Mouse (Mus musculus) limb, embryonic 10.5 days (tissue): Measurements from ENCODE around the gene Acoxl. TPM values are rescaled to one million over a fixed set of nuclear protein-coding genes. Genes with fewer than 3 reads are reported as not detected.

ENCODE experiments used
- DNase-seq: peaks from one replicate; pipeline ENCODE4 v3.0.0-alpha.2; 2017; ENCODE audit warnings: low spot score
- H3K27ac ChIP-seq: fragments of 300-500 bp; sonication (generic); 2 replicates; pipeline ENCODE4 v1.5.1; 2016; ENCODE audit warnings: mild to moderate bottlenecking
- H3K27me3 ChIP-seq: fragments of 300-500 bp; sonication (generic); 2 replicates; pipeline ENCODE4 v1.6.1; 2016; ENCODE audit warnings: low read depth, mild to moderate bottlenecking; ENCODE audit not compliant: poor library complexity, severe bottlenecking
- H3K36me3 ChIP-seq: fragments of 300-500 bp; sonication (generic); 2 replicates; pipeline ENCODE4 v1.6.1; 2016; ENCODE audit warnings: mild to moderate bottlenecking, moderate library complexity
- H3K4me1 ChIP-seq: fragments of 300-500 bp; sonication (generic); 2 replicates; pipeline ENCODE4 v1.6.1; 2016
- H3K4me3 ChIP-seq: fragments of 300-500 bp; sonication (generic); 2 replicates; pipeline ENCODE4 v1.5.1; 2016; ENCODE audit warnings: mild to moderate bottlenecking, moderate library complexity
- H3K9me3 ChIP-seq: fragments of 300-500 bp; sonication (generic); replicated peaks from 2 replicates; pipeline ENCODE4 v1.6.1; 2016; ENCODE audit warnings: mild to moderate bottlenecking
- WGBS: fragments of 180-500 bp; shearing (Covaris S2); methylation state at CpG from one replicate; pipeline ENCODE4 v1.1.7; 2016; 5-methylcytosine and 5-hydroxymethylcytosine counted together
- polyA plus RNA-seq: library from polyadenylated mRNA; unstranded; fragments of >200 nt; fragmentation: Nextera tagmentation; extraction: Ambion mirVana; gene quantifications from 2 replicates; pipeline ENCODE4 v1.2.1, GENCODE M21; 2016

Gene Acoxl
- polyA plus RNA-seq, 1 experiment from 2014 or later, result 0.20 TPM

GRCm38 (mm10) chr2:127928871-127929270, 90.2 kb downstream of the Acoxl start:
- Histone ChIP-seq H3K4me1 (peaks cover 30% of the 10 kb centered on the region), H3K27me3 (no peaks in the 10 kb centered on the region), H3K9me3 (no peaks in the 10 kb centered on the region), H3K4me3 (no peak overlapping the region), H3K27ac (no peak overlapping the region; the same call in 1 of the 2 replicates), H3K36me3 (no peaks in the 10 kb centered on the region)
- DNase-seq, result no peak
- WGBS, result 60% methylated on average over 4 of the region's 4 CpGs

- DNase-seq, result no peak
- Histone ChIP-seq H3K4me3 (no peak overlapping the region), H3K27ac (no peak overlapping the region; the same call in 1 of the 2 replicates), H3K27me3 (no peaks in the 10 kb centered on the region), H3K36me3 (no peaks in the 10 kb centered on the region), H3K9me3 (no peaks in the 10 kb centered on the region), H3K4me1 (peaks cover 30% of the 10 kb centered on the region)
- 64% methylated on average over 6 of the region's 6 CpGs for WGBS
Observed at GRCm38 (mm10) chr2:127929939-127930715, 91.5 kb downstream of the Acoxl start.

DNA sequence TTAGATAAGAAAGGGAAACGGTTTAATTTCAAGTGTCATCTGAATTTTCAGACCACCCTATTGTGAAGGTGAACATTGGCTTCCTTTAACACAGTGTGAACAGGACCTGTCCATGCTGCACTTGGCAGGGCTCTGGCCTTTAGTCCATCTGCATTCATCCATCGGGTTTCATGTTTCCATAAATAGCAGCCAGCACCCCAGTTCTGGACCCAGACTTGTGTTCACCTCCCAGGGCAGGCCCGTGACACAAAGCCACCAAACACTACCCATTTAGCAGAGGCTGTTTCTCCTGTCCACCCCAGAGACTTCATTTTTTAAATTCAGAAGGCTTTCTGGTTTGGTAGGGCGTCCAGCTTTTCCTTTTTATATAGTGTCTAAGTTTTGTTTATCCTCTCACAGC, 92.9 kb downstream of the Acoxl start:
- H3K27me3 ChIP-seq, result no peaks in the 10 kb centered on the region
- no peaks in the 10 kb centered on the region for H3K9me3 ChIP-seq
- no peak overlapping the region for H3K27ac ChIP-seq
- DNase-seq, result no peak
- no peak overlapping the region for H3K4me3 ChIP-seq
- no peaks in the 10 kb centered on the region for H3K36me3 ChIP-seq
- WGBS, result 88% methylated on average over 4 of the region's 4 CpGs
- H3K4me1 ChIP-seq, result peaks cover 26% of the 10 kb centered on the region

GRCm38 (mm10) chr2:127933531-127933931, 94.9 kb downstream of the Acoxl start:
- Histone ChIP-seq H3K27me3 (no peaks in the 10 kb centered on the region), H3K9me3 (no peaks in the 10 kb centered on the region), H3K36me3 (no peaks in the 10 kb centered on the region), H3K27ac (no peak overlapping the region), H3K4me3 (no peak overlapping the region), H3K4me1 (peaks cover 6% of the 10 kb centered on the region)
- 89% methylated on average over 3 of the region's 3 CpGs for WGBS
- no peak for DNase-seq

GRCm38 (mm10) chr2:127937079-127937478, 98.4 kb downstream of the Acoxl start:
- Histone ChIP-seq H3K27ac (no peak overlapping the region), H3K27me3 (no peaks in the 10 kb centered on the region), H3K4me3 (no peak overlapping the region), H3K36me3 (no peaks in the 10 kb centered on the region), H3K9me3 (no peaks in the 10 kb centered on the region), H3K4me1 (peaks cover 1% of the 10 kb centered on the region; the same call in 1 of the 2 replicates)
- 88% methylated on average over 3 of the region's 3 CpGs for WGBS
- peak; percentile 39 for DNase-seq

- 93% methylated on average over 2 of the region's 2 CpGs for WGBS
- Histone ChIP-seq H3K4me3 (no peak overlapping the region), H3K27ac (no peak overlapping the region), H3K36me3 (no peaks in the 10 kb centered on the region), H3K9me3 (no peaks in the 10 kb centered on the region), H3K27me3 (no peaks in the 10 kb centered on the region), H3K4me1 (peaks cover 3% of the 10 kb centered on the region; the same call in 1 of the 2 replicates)
- DNase-seq, result no peak
Observed at GRCm38 (mm10) chr2:127939206-127939605, 100.5 kb downstream of the Acoxl start.

DNA sequence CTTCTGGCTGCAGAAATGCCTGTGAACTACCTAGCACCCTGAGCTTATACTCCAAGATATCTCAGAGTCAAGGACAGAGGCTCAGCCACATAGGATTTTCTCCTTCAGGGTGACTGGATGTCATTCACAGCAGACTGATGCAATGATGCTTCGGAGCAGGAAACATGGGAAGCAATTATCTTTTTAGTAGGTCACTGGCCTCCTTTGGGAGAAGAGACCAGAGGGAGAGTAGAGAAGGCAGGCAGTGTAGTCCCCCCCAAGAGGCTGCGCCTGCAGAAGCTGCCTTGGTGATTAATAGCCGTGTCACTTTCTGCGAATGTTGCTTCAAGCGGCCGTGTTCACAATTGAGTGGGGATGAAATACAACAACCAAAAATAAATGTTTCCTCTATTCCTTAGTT, 121.9 kb downstream of the Acoxl start:
- H3K4me3 ChIP-seq, result no peak overlapping the region
- H3K9me3 ChIP-seq, result no peaks in the 10 kb centered on the region
- H3K27ac ChIP-seq, result no peak overlapping the region
- DNase-seq, result no peak
- no peaks in the 10 kb centered on the region for H3K36me3 ChIP-seq
- H3K4me1 ChIP-seq, result peaks cover 10% of the 10 kb centered on the region; the same call in 1 of the 2 replicates
- 63% methylated on average over 6 of the region's 6 CpGs for WGBS
- no peaks in the 10 kb centered on the region for H3K27me3 ChIP-seq

- no peaks in the 10 kb centered on the region for H3K36me3 ChIP-seq
- H3K27ac ChIP-seq, result no peak overlapping the region
- peaks cover 10% of the 10 kb centered on the region; the same call in 1 of the 2 replicates for H3K4me1 ChIP-seq
- no peak overlapping the region for H3K4me3 ChIP-seq
- WGBS, result 41% methylated on average over 2 of the region's 2 CpGs
- H3K27me3 ChIP-seq, result no peaks in the 10 kb centered on the region
- DNase-seq, result no peak
- H3K9me3 ChIP-seq, result no peaks in the 10 kb centered on the region
Observed at GRCm38 (mm10) chr2:127961154-127961553, 122.5 kb downstream of the Acoxl start.

DNA sequence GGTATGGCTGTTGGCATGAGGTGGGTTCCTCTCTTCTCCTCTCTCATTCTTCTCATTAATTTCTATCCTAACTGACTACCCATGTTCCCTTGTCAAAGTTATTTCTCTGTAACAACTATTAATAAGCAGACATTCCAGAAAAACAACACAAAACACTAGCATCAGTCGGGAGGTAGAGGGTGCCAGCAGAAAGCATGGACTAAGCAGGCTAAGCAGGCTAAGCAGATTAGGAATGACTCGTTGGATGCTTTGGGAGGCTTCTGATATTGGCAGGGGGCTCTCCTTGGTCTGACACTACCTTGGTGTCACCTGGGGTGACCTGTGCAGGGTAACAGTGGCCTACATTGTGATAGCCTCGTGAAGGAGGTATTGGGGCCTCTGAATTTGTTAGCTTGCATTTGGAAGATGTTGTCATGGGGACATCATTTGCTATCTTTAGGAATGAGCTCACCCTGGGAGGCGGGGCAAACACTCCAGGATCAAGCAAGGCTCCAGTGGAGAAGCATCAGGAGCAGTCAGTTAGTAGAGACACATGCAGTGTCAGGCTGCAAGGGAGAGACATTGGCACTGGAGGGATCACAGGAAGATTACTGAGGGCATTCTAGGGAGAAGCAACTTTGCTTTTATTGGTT, 123.2 kb downstream of the Acoxl start:
- DNase-seq, result no peak
- no peak overlapping the region for H3K27ac ChIP-seq
- no peaks in the 10 kb centered on the region for H3K27me3 ChIP-seq
- no peaks in the 10 kb centered on the region for H3K36me3 ChIP-seq
- H3K4me1 ChIP-seq, result peaks cover 10% of the 10 kb centered on the region; the same call in 1 of the 2 replicates
- H3K4me3 ChIP-seq, result no peak overlapping the region
- WGBS, result 59% methylated on average over 4 of the region's 4 CpGs
- no peaks in the 10 kb centered on the region for H3K9me3 ChIP-seq

GRCm38 (mm10) chr2:127968944-127969343, 130.3 kb downstream of the Acoxl start:
- H3K27ac ChIP-seq, result no peak overlapping the region
- no peaks in the 10 kb centered on the region for H3K36me3 ChIP-seq
- no peaks in the 10 kb centered on the region for H3K9me3 ChIP-seq
- no peaks in the 10 kb centered on the region for H3K4me1 ChIP-seq
- no peaks in the 10 kb centered on the region for H3K27me3 ChIP-seq
- no peak overlapping the region for H3K4me3 ChIP-seq
- WGBS, result 98% methylated on average over 2 of the region's 2 CpGs
- no peak for DNase-seq

DNA sequence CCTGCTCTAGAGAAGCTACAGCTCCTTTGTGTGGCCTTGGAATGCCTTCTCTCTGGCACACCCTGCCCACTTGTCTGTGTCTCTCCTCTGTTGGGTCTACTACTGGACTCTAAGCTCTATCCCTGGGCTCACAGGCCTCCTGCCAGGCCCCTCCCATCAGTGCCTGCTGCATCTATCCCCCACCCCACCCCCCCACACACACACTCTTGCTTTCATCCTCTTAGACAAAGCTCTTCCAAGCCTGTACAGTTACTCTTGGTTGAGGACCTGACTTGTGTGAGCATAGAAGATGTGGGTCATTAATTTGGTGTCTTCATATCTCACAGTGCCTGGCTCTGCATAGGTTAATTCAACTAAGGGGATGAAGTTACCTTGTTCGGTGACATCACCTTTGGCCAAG, 137.6 kb downstream of the Acoxl start:
- no peaks in the 10 kb centered on the region for H3K36me3 ChIP-seq
- no peaks in the 10 kb centered on the region for H3K9me3 ChIP-seq
- peaks cover 15% of the 10 kb centered on the region for H3K4me1 ChIP-seq
- H3K27ac ChIP-seq, result peak overlapping the region; percentile 28; the same call in 1 of the 2 replicates
- WGBS, result 88% methylated on average over 1 of the region's 1 CpGs
- DNase-seq, result no peak
- no peaks in the 10 kb centered on the region for H3K27me3 ChIP-seq
- H3K4me3 ChIP-seq, result no peak overlapping the region

GRCm38 (mm10) chr2:127978601-127979230, 140.0 kb downstream of the Acoxl start:
- DNase-seq, result no peak
- no peaks in the 10 kb centered on the region for H3K27me3 ChIP-seq
- peaks cover 15% of the 10 kb centered on the region for H3K4me1 ChIP-seq
- H3K27ac ChIP-seq, result no peak overlapping the region
- H3K36me3 ChIP-seq, result no peaks in the 10 kb centered on the region
- no peaks in the 10 kb centered on the region for H3K9me3 ChIP-seq
- WGBS, result 88% methylated on average over 7 of the region's 7 CpGs
- H3K4me3 ChIP-seq, result no peak overlapping the region

- Histone ChIP-seq H3K4me3 (no peak overlapping the region), H3K27ac (no peak overlapping the region), H3K9me3 (no peaks in the 10 kb centered on the region), H3K4me1 (peaks cover 7% of the 10 kb centered on the region; the same call in 1 of the 2 replicates), H3K36me3 (no peaks in the 10 kb centered on the region), H3K27me3 (no peaks in the 10 kb centered on the region)
- 95% methylated on average over 3 of the region's 3 CpGs for WGBS
- no peak for DNase-seq
Observed at GRCm38 (mm10) chr2:127982610-127983009, 143.9 kb downstream of the Acoxl start.
